Mouse (Mus musculus): ENCODE data around the gene Dapk2. TPM values are rescaled to one million over a fixed set of nuclear protein-coding genes. Genes with fewer than 3 reads are reported as not detected.

Dapk2 gene
- polyA plus RNA-seq, 1 experiment from 2014 or later = 3.6 TPM

- Histone ChIP-seq H3K27me3 (ENCODE audit: low read depth, poor library complexity, severe bottlenecking) (no peaks in the 10 kb centered on the region), H3K4me3 (no peak overlapping the region), H3K27ac (no peak overlapping the region), H3K4me1 (peaks cover 4% of the 10 kb centered on the region; the same call in 1 of the 2 replicates), H3K36me3 (no peaks in the 10 kb centered on the region), H3K9me3 (replicated peaks) (no peaks in the 10 kb centered on the region)
- no peak for DNase-seq (ENCODE audit: low spot score)
- 72% methylated on average over 6 of the region's 6 CpGs for WGBS
Measured at GRCm38 (mm10) chr9:66201665-66202064, 43.6 kb downstream of the Dapk2 start.

DNA sequence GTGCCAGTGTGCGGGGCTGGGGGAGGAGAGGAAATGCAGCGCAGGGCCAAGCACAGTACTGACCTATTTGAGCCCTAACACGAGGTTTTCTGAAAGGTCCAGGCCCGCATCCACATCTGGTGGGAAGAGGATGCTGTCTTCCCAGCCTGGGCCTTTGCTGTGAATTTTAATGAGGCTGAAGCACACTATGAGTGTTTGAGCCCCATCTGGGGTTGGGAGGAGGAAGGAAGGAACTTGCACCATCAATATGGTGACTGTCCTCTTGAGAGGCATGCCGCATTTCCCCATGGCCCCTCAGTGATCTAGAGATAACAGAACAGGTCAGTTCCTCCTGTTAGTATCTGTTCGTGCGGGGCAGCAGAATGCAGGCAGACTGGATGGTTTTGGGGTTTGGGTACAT is 44.4 kb downstream of the Dapk2 start:
- peaks cover 4% of the 10 kb centered on the region; the same call in 1 of the 2 replicates for H3K4me1 ChIP-seq
- no peaks in the 10 kb centered on the region for H3K9me3 ChIP-seq (replicated peaks)
- H3K4me3 ChIP-seq = no peak overlapping the region
- no peaks in the 10 kb centered on the region for H3K36me3 ChIP-seq
- no peaks in the 10 kb centered on the region for H3K27me3 ChIP-seq (ENCODE audit: low read depth, poor library complexity, severe bottlenecking)
- WGBS = 83% methylated on average over 7 of the region's 7 CpGs
- no peak overlapping the region for H3K27ac ChIP-seq
- DNase-seq (ENCODE audit: low spot score) = no peak

DNA sequence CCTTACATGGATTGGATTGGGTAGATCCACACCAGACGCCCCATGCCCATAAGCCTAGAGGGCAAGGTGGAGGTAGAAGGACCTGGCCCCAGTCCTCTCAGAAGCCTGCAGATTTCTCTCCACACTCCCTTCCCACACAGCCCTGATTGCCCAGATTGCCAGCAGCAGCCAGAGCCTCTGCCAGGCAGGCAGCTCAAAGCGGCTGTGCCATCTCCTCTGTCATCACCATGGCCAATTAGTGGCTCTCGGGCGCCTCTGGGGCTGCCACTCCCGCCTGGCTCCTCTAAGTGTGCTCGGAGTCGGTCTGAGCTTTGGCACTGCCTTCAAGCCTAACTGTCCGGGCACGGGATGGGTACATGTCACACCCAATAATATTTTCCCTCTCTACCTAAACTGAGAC is 47.7 kb downstream of the Dapk2 start:
- DNase-seq (ENCODE audit: low spot score) = no peak
- 92% methylated on average over 9 of the region's 9 CpGs for WGBS
- H3K27me3 ChIP-seq (ENCODE audit: low read depth, poor library complexity, severe bottlenecking) = no peaks in the 10 kb centered on the region
- H3K4me1 ChIP-seq = peaks cover 4% of the 10 kb centered on the region; the same call in 1 of the 2 replicates
- no peak overlapping the region for H3K27ac ChIP-seq
- no peak overlapping the region for H3K4me3 ChIP-seq
- no peaks in the 10 kb centered on the region for H3K36me3 ChIP-seq
- H3K9me3 ChIP-seq (replicated peaks) = no peaks in the 10 kb centered on the region

DNA sequence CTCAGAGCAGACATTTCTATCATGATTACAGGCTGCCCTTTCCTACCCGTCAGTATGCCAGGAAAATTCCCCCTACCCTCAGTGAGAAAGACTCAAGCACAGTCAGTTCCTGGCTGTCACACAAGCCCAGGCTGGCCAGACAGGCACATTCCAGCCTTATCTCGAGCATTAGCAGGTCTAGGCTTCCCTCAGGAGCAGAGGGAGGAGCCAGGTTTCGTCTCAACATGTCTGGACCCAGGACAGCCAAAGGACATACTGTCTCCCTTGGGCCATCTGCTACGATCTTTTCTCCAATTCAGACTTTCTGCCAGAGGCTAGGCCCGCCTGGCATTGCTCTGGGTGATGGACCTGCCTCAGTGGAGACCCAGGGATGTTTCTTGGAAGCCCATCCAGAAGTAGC is 48.8 kb downstream of the Dapk2 start:
- Histone ChIP-seq H3K36me3 (no peaks in the 10 kb centered on the region), H3K4me3 (no peak overlapping the region), H3K27ac (0 out of 2 replicates have a peak overlapping the region, but pooled peaks have one; percentile 28), H3K27me3 (ENCODE audit: low read depth, poor library complexity, severe bottlenecking) (no peaks in the 10 kb centered on the region), H3K9me3 (replicated peaks) (no peaks in the 10 kb centered on the region), H3K4me1 (peaks cover 7% of the 10 kb centered on the region; the same call in 1 of the 2 replicates)
- WGBS = 55% methylated on average over 5 of the region's 5 CpGs
- no peak for DNase-seq (ENCODE audit: low spot score)

- Histone ChIP-seq H3K36me3 (no peaks in the 10 kb centered on the region), H3K27me3 (ENCODE audit: low read depth, poor library complexity, severe bottlenecking) (no peaks in the 10 kb centered on the region), H3K27ac (no peak overlapping the region), H3K9me3 (replicated peaks) (no peaks in the 10 kb centered on the region), H3K4me3 (no peak overlapping the region), H3K4me1 (peaks cover 27% of the 10 kb centered on the region)
- DNase-seq (ENCODE audit: low spot score) = no peak
- WGBS = 73% methylated on average over 4 of the region's 4 CpGs
Measured at GRCm38 (mm10) chr9:66211420-66211819, 53.4 kb downstream of the Dapk2 start.

DNA sequence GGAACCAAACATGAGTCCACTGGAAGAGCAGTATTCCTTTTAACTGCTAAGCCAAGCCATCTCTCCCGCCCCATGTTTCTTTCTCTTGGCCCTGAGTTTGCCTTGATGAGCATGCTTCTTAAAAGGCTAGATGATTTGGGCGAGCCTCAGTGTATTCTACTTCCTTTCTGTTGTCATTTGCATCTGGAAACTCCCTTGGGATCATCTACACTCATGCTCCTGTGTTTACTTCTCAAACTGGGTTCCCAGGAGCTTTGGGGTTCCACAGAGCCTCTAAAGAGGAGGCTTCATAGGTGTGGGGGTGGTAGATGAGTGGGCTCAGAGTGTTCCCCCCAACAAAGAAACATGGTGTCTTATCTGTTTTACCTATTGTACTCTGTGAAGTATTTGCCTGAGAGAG is 54.1 kb downstream of the Dapk2 start:
- peaks cover 27% of the 10 kb centered on the region for H3K4me1 ChIP-seq
- H3K4me3 ChIP-seq = no peak overlapping the region
- 77% methylated on average over 2 of the region's 2 CpGs for WGBS
- no peaks in the 10 kb centered on the region for H3K36me3 ChIP-seq
- no peaks in the 10 kb centered on the region for H3K27me3 ChIP-seq (ENCODE audit: low read depth, poor library complexity, severe bottlenecking)
- no peak for DNase-seq (ENCODE audit: low spot score)
- no peaks in the 10 kb centered on the region for H3K9me3 ChIP-seq (replicated peaks)
- peak overlapping the region; percentile 71 for H3K27ac ChIP-seq

DNA sequence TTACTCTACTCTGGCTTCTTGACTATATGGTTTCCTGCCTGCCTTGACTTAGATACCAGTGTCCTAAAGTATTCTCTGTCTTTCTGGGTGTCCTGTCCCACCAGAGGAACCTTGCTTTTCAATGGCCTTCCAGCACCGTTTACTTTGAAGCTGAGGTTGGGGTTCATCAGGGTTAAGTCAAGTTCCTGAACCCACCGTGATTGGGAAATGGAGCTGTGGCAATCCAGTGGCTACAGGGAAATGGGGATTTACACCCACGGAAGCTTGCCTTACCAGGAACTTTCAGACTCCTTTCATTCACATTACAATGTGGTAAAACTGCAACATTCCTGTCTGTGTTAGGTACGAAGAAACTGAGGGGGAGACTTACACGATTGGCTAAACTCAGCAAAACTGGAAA is 54.8 kb downstream of the Dapk2 start:
- Histone ChIP-seq H3K27me3 (ENCODE audit: low read depth, poor library complexity, severe bottlenecking) (no peaks in the 10 kb centered on the region), H3K4me1 (peaks cover 27% of the 10 kb centered on the region), H3K9me3 (replicated peaks) (no peaks in the 10 kb centered on the region), H3K36me3 (no peaks in the 10 kb centered on the region), H3K4me3 (no peak overlapping the region), H3K27ac (peak overlapping the region; percentile 63; the same call in 1 of the 2 replicates)
- WGBS = 87% methylated on average over 5 of the region's 5 CpGs
- DNase-seq (ENCODE audit: low spot score) = no peak

DNA sequence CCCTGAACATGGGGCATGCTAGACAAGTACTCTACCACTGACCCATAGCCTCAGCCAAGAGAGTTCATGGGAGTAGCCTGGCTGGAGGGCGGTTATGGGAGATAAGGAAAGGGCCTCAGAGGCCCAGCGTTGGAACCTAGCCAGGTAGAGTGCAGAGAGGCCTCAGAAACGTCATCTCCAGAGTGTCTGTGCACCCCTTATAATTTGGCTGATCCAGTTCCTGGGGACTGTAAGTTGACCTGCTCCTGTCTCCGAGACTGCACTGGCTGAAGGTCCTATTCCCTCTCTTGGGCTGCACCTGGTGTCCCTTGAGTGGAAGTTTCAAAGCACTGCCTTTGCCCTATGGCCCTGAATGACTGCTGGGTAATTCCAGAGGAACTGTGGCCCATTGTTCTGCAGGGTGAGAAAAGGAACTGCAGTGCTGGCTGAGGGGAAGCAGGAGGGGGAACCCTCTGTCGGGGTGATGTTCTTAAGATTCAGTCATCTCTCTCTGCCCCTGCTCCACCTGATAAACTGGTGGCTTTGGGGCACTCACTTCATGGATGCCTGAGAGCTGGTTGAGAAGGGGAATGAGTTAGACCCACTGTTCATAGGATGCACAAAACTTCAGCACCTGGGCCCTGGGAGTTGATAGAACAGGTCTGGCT is 55.5 kb downstream of the Dapk2 start:
- no peak overlapping the region for H3K4me3 ChIP-seq
- peaks cover 30% of the 10 kb centered on the region for H3K4me1 ChIP-seq
- no peaks in the 10 kb centered on the region for H3K27me3 ChIP-seq (ENCODE audit: low read depth, poor library complexity, severe bottlenecking)
- WGBS = 56% methylated on average over 5 of the region's 5 CpGs
- H3K27ac ChIP-seq = peak overlapping the region; percentile 63
- no peak for DNase-seq (ENCODE audit: low spot score)
- H3K36me3 ChIP-seq = no peaks in the 10 kb centered on the region
- H3K9me3 ChIP-seq (replicated peaks) = no peaks in the 10 kb centered on the region

DNA sequence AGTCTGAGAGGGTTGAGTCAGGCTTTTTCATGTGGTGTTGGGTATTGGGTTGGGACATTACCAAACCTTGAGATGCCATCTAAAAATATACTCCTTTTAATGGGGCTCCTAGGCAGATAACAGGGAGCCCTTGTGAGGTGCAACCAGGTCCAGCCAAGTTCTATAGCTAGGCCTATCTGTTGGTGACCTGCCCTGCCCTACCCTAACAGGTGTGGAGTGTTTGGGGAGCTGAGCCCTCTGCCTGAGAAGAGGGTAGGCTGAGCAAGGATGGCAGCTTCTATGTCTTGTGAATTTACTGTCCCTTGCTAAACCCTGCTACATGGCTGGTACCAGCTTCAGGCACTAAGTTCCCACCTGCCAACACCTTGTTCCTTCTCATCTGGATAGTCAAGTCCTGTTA is 57.5 kb downstream of the Dapk2 start:
- Histone ChIP-seq H3K36me3 (no peaks in the 10 kb centered on the region), H3K27ac (no peak overlapping the region)

GRCm38 (mm10) chr9:66217970-66218369 is 59.9 kb downstream of the Dapk2 start:
- Histone ChIP-seq H3K27me3 (ENCODE audit: low read depth, poor library complexity, severe bottlenecking) (no peaks in the 10 kb centered on the region), H3K27ac (no peak overlapping the region), H3K4me1 (peaks cover 26% of the 10 kb centered on the region), H3K36me3 (no peaks in the 10 kb centered on the region), H3K9me3 (replicated peaks) (no peaks in the 10 kb centered on the region), H3K4me3 (no peak overlapping the region)
- 82% methylated on average over 4 of the region's 4 CpGs for WGBS
- no peak for DNase-seq (ENCODE audit: low spot score)

More for the DNA sequence above, 57.5 kb downstream of the Dapk2 start:
- Histone ChIP-seq H3K27me3 (ENCODE audit: low read depth, poor library complexity, severe bottlenecking) (no peaks in the 10 kb centered on the region), H3K9me3 (replicated peaks) (no peaks in the 10 kb centered on the region), H3K4me1 (peaks cover 40% of the 10 kb centered on the region), H3K4me3 (no peak overlapping the region)
- no peak for DNase-seq (ENCODE audit: low spot score)

DNA sequence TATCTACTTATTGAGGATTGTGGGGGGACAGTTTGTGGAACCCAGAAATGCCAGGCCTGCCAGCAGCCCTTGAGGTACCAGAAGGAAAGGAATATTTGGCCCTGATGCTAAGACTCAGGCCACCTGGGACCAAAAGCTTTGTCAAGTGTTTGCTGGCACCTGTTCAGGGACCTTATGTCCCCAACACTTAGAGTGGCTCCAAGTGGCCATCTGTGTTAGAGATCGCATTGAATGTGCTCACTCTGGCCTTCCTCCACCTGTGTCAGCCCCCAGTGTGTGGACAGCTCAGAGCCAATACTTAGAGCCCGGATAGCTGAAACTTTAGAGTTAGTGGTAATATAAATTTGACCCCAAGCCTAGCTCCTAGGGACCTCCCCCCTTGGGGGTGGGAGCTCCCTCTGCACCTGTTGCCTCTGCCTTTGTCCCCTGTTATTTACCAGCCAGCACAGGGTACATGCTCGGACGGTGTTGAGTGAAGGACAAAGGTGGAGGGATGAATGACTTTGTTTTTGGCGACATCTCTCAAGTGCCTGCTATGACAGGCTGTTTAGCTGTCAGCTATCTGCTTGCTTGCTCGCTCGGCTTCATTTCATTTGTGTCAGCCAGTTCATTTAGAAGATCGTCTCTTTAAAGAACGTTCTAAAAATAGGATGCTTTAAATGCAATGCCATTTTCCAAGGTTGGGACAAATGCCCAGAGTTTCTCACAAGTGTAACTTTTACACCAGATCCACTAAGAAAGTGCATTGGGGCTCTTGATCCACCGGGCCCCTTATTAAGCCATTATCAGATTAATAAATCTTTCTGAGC is 61.1 kb downstream of the Dapk2 start:
- 82% methylated on average over 10 of the region's 10 CpGs for WGBS
- Histone ChIP-seq H3K36me3 (no peaks in the 10 kb centered on the region), H3K27me3 (ENCODE audit: low read depth, poor library complexity, severe bottlenecking) (no peaks in the 10 kb centered on the region), H3K9me3 (replicated peaks) (no peaks in the 10 kb centered on the region), H3K4me1 (peaks cover 15% of the 10 kb centered on the region; the same call in 1 of the 2 replicates), H3K27ac (0 out of 2 replicates have a peak overlapping the region, but pooled peaks have one; percentile 9), H3K4me3 (no peak overlapping the region)
- DNase-seq (ENCODE audit: low spot score) = no peak

- H3K27me3 ChIP-seq (ENCODE audit: low read depth, poor library complexity, severe bottlenecking) = no peaks in the 10 kb centered on the region
- peaks cover 9% of the 10 kb centered on the region; the same call in 1 of the 2 replicates for H3K4me1 ChIP-seq
- no peak overlapping the region for H3K4me3 ChIP-seq
- no peak for DNase-seq (ENCODE audit: low spot score)
- no peaks in the 10 kb centered on the region for H3K36me3 ChIP-seq
- 75% methylated on average over 2 of the region's 2 CpGs for WGBS
- no peak overlapping the region for H3K27ac ChIP-seq
- no peaks in the 10 kb centered on the region for H3K9me3 ChIP-seq (replicated peaks)
Measured at GRCm38 (mm10) chr9:66223872-66224271, 65.8 kb downstream of the Dapk2 start.

DNA sequence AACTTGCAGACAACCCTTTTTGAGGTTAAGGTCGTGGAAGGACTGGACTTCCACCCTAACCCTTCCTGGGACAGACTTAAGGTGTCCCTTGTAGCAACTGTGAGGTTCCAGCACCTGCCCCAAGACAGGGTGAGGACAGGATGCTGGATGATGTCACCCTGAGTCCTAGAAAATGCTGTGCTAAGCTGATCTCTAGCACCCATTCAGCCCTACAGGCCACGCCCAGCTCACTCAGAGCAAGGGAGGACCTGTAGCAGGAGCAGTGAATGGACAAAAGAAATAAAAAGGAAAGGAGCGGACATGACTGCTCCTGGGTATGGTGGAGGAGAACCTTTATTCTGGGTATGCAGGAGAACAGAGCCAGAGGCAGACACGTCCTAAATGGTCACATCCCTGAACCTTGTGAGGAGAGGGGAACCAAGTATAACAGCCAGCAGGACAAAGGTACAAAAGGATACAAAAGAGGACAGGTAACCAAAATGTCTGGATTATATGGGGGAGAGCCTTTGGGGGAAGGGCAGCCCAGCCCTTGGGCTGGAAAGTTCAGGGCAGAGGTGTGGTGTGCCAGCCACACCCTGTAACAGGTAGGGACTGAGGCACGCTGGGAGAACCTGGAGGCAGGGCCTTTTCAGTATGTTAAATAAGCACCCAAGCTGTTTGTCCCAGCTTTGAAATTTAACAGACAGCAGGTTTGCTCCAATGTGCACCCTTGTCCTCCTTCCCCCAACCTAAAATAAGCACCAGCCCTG is 67.9 kb downstream of the Dapk2 start:
- Histone ChIP-seq H3K36me3 (no peaks in the 10 kb centered on the region), H3K4me1 (no peaks in the 10 kb centered on the region), H3K27ac (no peak overlapping the region), H3K4me3 (no peak overlapping the region), H3K27me3 (ENCODE audit: low read depth, poor library complexity, severe bottlenecking) (no peaks in the 10 kb centered on the region), H3K9me3 (replicated peaks) (no peaks in the 10 kb centered on the region)
- DNase-seq (ENCODE audit: low spot score) = no peak
- WGBS = 72% methylated on average over 5 of the region's 5 CpGs
